Mouse (Mus musculus) thymus, adult 2 months (tissue): Measurements from ENCODE around the gene Fap. TPM values are rescaled to one million over a fixed set of nuclear protein-coding genes. Genes with fewer than 3 reads are reported as not detected.

Experiments used
- DNase-seq: peaks from one replicate; pipeline ENCODE4 v3.0.0; 2021
- H3K27ac ChIP-seq: fragments of 200-500 bp; 2 replicates; pipeline ENCODE4 v1.5.1; 2012; ENCODE audit warnings: low read length, control low read depth; ENCODE audit not compliant: control insufficient read depth, insufficient read depth
- H3K27me3 ChIP-seq: fragments of 200-500 bp; 2 replicates; pipeline ENCODE4 v1.6.1; 2012; ENCODE audit warnings: mild to moderate bottlenecking, low read length, moderate library complexity, mixed read lengths; ENCODE audit not compliant: control insufficient read depth, insufficient read depth
- H3K36me3 ChIP-seq: fragments of 200-500 bp; 2 replicates; pipeline ENCODE4 v1.6.1; 2012; ENCODE audit warnings: mild to moderate bottlenecking, low read length, moderate library complexity; ENCODE audit not compliant: control insufficient read depth, insufficient read depth
- H3K4me1 ChIP-seq: fragments of 200-500 bp; replicated peaks from 2 replicates; pipeline ENCODE4 v1.6.1; 2012; ENCODE audit warnings: low read length; ENCODE audit not compliant: control insufficient read depth, insufficient read depth
- H3K4me3 ChIP-seq: fragments of 200-500 bp; 2 replicates; pipeline ENCODE4 v1.5.1; 2012; ENCODE audit warnings: mild to moderate bottlenecking, low read length, control low read depth, moderate library complexity; ENCODE audit not compliant: control insufficient read depth, insufficient read depth
- CTCF ChIP-seq: fragments of 200-500 bp; IDR thresholded peaks from 2 replicates; pipeline ENCODE4 v1.5.1; 2012; ENCODE audit warnings: mild to moderate bottlenecking, control low read depth, low read length, moderate library complexity, borderline replicate concordance; ENCODE audit not compliant: control insufficient read depth, poor library complexity, insufficient read depth; ENCODE audit errors: extremely low read depth
- POLR2A ChIP-seq: fragments of 200-500 bp; IDR thresholded peaks from 2 replicates; pipeline ENCODE4 v1.6.1; 2012; ENCODE audit warnings: mild to moderate bottlenecking, low read length, control low read depth, moderate library complexity; ENCODE audit not compliant: control insufficient read depth, poor library complexity, insufficient read depth; ENCODE audit errors: extremely low read depth
- WGBS: fragments of 180-500 bp; shearing (Covaris S2); methylation state at CpG from one replicate; pipeline ENCODE4 v1.1.7; 2018; 5-methylcytosine and 5-hydroxymethylcytosine counted together
- polyA plus RNA-seq: library from polyadenylated mRNA; depleted of rRNA; stranded (reverse); fragments of >200 nt; gene quantifications from 2 replicates; pipeline ENCODE4 v1.2.3, GENCODE M21; 2012; rRNA removed

The Fap gene
- polyA plus RNA-seq: 0.58 and 0.60 TPM in 2 replicates

DNA sequence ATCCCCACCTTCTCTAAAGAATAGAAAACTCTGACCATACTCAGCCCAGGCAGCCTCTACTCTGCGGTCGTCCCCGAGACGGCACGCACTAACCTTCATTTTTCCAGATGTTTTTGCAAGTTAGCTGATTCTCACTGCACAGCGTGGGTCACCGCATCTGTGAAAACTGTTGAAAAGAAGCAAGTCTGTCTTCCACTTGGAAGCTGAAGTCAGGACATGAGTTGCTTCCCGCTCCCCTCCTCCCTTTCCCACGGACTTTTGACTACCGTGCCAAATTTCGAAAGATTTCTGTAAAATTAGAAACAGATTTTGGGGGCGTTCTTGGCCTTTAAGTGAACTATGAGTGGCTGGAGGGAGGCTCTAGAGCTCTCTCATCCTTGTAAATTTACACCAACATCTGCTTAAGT is at the start of gene Fap:
Gene Fap (minus strand): TSS at position 323 of the 407 bp plus-strand sequence.
- no peaks in the 10 kb centered on the region for H3K4me1 ChIP-seq
- no peak for DNase-seq
- no peaks in the 10 kb centered on the region for H3K36me3 ChIP-seq
- H3K27me3 ChIP-seq: no peaks in the 10 kb centered on the region
- H3K4me3 ChIP-seq: no peak within 1 kb of the TSS
- H3K27ac ChIP-seq: no peak within 1 kb of the TSS
- 86% methylated on average over 12 of the region's 12 CpGs for WGBS
- TF ChIP-seq POLR2A: no peak
- no peak for TF ChIP-seq CTCF

GRCm38 (mm10) chr2:62623024-62623441 is 49.2 kb upstream of the Fap start:
- Histone ChIP-seq H3K27me3 (no peaks in the 10 kb centered on the region), H3K4me3 (no peak overlapping the region), H3K4me1 (no peaks in the 10 kb centered on the region; the same call in 1 of the 2 replicates), H3K36me3 (no peaks in the 10 kb centered on the region), H3K27ac (no peak overlapping the region)
- TF ChIP-seq CTCF (no peak), POLR2A (no peak)
- DNase-seq: no peak
- 93% methylated on average over 8 of the region's 8 CpGs for WGBS

- WGBS: 75% methylated on average over 2 of the region's 2 CpGs
- Histone ChIP-seq H3K36me3 (no peaks in the 10 kb centered on the region), H3K27ac (no peak overlapping the region), H3K4me1 (no peaks in the 10 kb centered on the region), H3K4me3 (no peak overlapping the region), H3K27me3 (no peaks in the 10 kb centered on the region)
- no peak for DNase-seq
- TF ChIP-seq CTCF: no peak
- TF ChIP-seq POLR2A: no peak
Observed at GRCm38 (mm10) chr2:62619679-62620078, 45.8 kb upstream of the Fap start.

DNA sequence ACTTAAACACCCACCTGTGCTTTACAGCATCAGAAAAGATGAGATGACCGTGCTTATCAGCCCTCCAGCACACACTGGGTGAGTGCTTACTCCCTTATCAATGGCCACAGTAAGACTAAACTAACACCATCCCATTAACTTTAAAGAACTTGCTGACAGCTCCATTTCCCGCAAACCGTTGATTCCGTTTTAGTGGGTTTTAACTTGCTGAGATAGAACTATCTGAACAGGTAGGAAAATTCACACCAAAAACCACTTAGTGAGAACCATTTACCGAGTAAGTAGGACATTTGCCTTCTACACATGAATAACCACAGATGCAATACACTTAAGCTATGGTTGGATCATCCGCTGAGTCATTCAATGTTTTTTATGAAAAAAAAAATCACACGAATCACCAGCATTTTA is 45.1 kb upstream of the Fap start:
- DNase-seq: no peak
- no peak overlapping the region for H3K27ac ChIP-seq
- no peaks in the 10 kb centered on the region for H3K4me1 ChIP-seq
- WGBS: 84% methylated on average over 7 of the region's 7 CpGs
- no peaks in the 10 kb centered on the region for H3K36me3 ChIP-seq
- H3K4me3 ChIP-seq: no peak overlapping the region
- TF ChIP-seq POLR2A: no peak
- no peaks in the 10 kb centered on the region for H3K27me3 ChIP-seq

- 100% methylated on average over 4 of the region's 4 CpGs for WGBS
- Histone ChIP-seq H3K36me3 (no peaks in the 10 kb centered on the region), H3K4me1 (no peaks in the 10 kb centered on the region)
Observed at GRCm38 (mm10) chr2:62613133-62613532, 39.3 kb upstream of the Fap start.

DNA sequence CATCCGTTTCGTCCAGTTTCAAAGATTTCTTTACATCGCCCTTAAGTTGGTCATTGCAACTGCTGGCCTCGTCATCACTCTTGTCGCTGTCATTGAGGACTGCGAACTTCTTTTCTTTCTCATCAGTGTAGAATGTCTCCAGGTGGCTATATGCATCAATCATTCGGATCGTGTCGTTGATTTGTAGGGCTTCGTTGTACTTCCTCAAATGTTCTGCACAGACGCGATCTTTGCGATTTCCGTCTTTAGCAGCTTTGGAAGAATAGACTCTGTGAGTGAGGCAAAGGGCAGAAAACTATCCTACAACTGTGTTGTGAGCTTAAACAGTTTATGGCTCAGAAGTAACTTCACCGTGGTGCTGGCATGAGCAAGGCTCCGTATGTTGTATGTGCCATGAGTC is 32.3 kb upstream of the Fap start:
- no peak overlapping the region for H3K4me3 ChIP-seq
- WGBS: 59% methylated on average over 16 of the region's 16 CpGs
- no peak overlapping the region for H3K27ac ChIP-seq
- H3K27me3 ChIP-seq: no peaks in the 10 kb centered on the region
- no peak for DNase-seq
- TF ChIP-seq POLR2A (no peak), CTCF (no peak)
- no peaks in the 10 kb centered on the region for H3K4me1 ChIP-seq
- no peaks in the 10 kb centered on the region for H3K36me3 ChIP-seq

More at GRCm38 (mm10) chr2:62613133-62613532, 39.3 kb upstream of the Fap start:
- H3K4me3 ChIP-seq: no peak overlapping the region
- TF ChIP-seq POLR2A (no peak), CTCF (no peak)
- H3K27ac ChIP-seq: no peak overlapping the region
- no peaks in the 10 kb centered on the region for H3K27me3 ChIP-seq
- no peak for DNase-seq

- 95% methylated on average over 5 of the region's 5 CpGs for WGBS
- no peak for TF ChIP-seq POLR2A
- no peak for TF ChIP-seq CTCF
- H3K4me1 ChIP-seq: no peaks in the 10 kb centered on the region
Observed at GRCm38 (mm10) chr2:62603530-62603929, 29.7 kb upstream of the Fap start.

More at GRCm38 (mm10) chr2:62603530-62603929, 29.7 kb upstream of the Fap start:
- H3K36me3 ChIP-seq: no peaks in the 10 kb centered on the region
- H3K4me3 ChIP-seq: no peak overlapping the region
- H3K27me3 ChIP-seq: no peaks in the 10 kb centered on the region
- H3K27ac ChIP-seq: no peak overlapping the region
- DNase-seq: no peak
